ENCODE assay signal across 8 mouse cellular contexts in genomic region chr17:87236725-87237650, GRCm38 (mm10). TPM values are rescaled to one million over a fixed set of nuclear protein-coding genes. Genes with fewer than 3 reads are reported as not detected.
A peak's percentile ranks its signal among the peaks of the same experiment; 100 is the strongest.
DNase-seq lines count a peak whose midpoint lies in the region; ATAC-seq and TF ChIP-seq lines count a peak whose summit lies in the region.

No protein-coding gene starts in this region.

- no peak for TF ChIP-seq CTCF in Patski (IDR thresholded peaks at IDR 0.05)

- H3K27ac ChIP-seq in midbrain, embryonic 16.5 days (ENCODE audit: low read length), result peak overlapping the region; percentile 67

- ATAC-seq in Patski, result peak; percentile 85
- peak; percentile 75; the same call in 1 of the 2 replicates for ATAC-seq in midbrain, embryonic 16.5 days

- peaks cover 5% of the 10 kb centered on the region; the same call in 1 of the 2 replicates for H3K4me1 ChIP-seq in midbrain, embryonic 16.5 days (ENCODE audit: control insufficient read depth, insufficient read depth, low read length)

- WGBS in midbrain, embryonic 16.5 days, result 38% methylated on average over 18 of the region's 18 CpGs

- POLR2A ChIA-PET in Patski (lab: Charles Lee), result no interaction called here

- no peak overlapping the region for H3K4me3 ChIP-seq in midbrain, embryonic 16.5 days (ENCODE audit: low read depth, low read length)

- H3K4me2 ChIP-seq in midbrain, embryonic 16.5 days (ENCODE audit: low read length), result no peak overlapping the region

- H3K9me3 ChIP-seq in midbrain, embryonic 16.5 days (replicated peaks; ENCODE audit: control insufficient read depth, low read length, poor library complexity, severe bottlenecking), result no peaks in the 10 kb centered on the region; the same call in 1 of the 2 replicates

- no peaks in the 10 kb centered on the region for H3K27me3 ChIP-seq in Patski
- H3K27me3 ChIP-seq in midbrain, embryonic 16.5 days (ENCODE audit: control insufficient read depth, insufficient read depth, low read depth, low read length), result no peaks in the 10 kb centered on the region

- in situ Hi-C loops in Patski (cut with MboI; ENCODE audit: low pct_unique_long_range_greater_than_20kb), result no loop called here

- H3K9ac ChIP-seq in midbrain, embryonic 16.5 days (ENCODE audit: low read depth, low read length), result no peak overlapping the region

- intact Hi-C loops in left cerebral cortex, postnatal 14 days (cut with DNase I), result no loop called here

- CTCF ChIA-PET in Patski (lab: Charles Lee), result interaction anchor here (1.0 to 1.5 kb wide), 5 partner anchors 12 to 163 kb away, joined by 3 to 7 read pairs (median 3); no protein-coding TSS in a partner anchor

- H3K36me3 ChIP-seq in midbrain, embryonic 16.5 days (ENCODE audit: control insufficient read depth, insufficient read depth, low read length), result no peaks in the 10 kb centered on the region

- peak; percentile 93 for DNase-seq in 3134 (ENCODE audit: extremely low read depth, insufficient read length, low spot score)
- DNase-seq in Patski (ENCODE audit: low read depth, low spot score), result peak; percentile 56
- DNase-seq in forelimb bud, embryonic 11.5 days (ENCODE audit: low read depth, low spot score), result peak; percentile 88
- peak; percentile 29 to 67 for DNase-seq in left cerebral cortex, postnatal 14 days (ENCODE audit: low spot score in 2 of 2)
- DNase-seq in layer of hippocampus, adult 9-11 months, result no peak
- DNase-seq in thymus, postnatal 25 days, result no peak
- no peak for DNase-seq in spleen, adult 12 weeks (ENCODE audit: low spot score)

RNA-seq across cellular contexts. Expression of gene Mcfd2, which starts 28.7 kb away (rescaled TPM):
- 132 TPM for polyA plus RNA-seq in Patski (2021)
- total RNA-seq in left cerebral cortex, postnatal 14 days (2021), result 10 to 100 TPM; 39.1 to 40.3 TPM
- polyA plus RNA-seq in midbrain, embryonic 16.5 days (2015; fragmentation: Nextera tagmentation; extraction: Ambion mirVana), result 44.6 and 48.1 TPM in 2 replicates

RNA-seq across cellular contexts. Expression of gene Ttc7, which starts 45.7 kb away (rescaled TPM):
- polyA plus RNA-seq in Patski (2021), result 23.2 TPM
- total RNA-seq in left cerebral cortex, postnatal 14 days (2021), result 1 to 10 TPM; 7.2 to 7.4 TPM
- 4.2 and 6.4 TPM in 2 replicates for polyA plus RNA-seq in midbrain, embryonic 16.5 days (2015; fragmentation: Nextera tagmentation; extraction: Ambion mirVana)

Comparison
In these comparisons a context has a peak if more than half of its experiments do, and no peak if none do; other contexts are left out.
1. DNase-seq: peak in 3134 (single experiment), Patski (single experiment), forelimb bud, embryonic 11.5 days (single experiment) and left cerebral cortex, postnatal 14 days (2 of 2); none in layer of hippocampus, adult 9-11 months (single experiment), thymus, postnatal 25 days (single experiment) and spleen, adult 12 weeks (single experiment).